Mouse (Mus musculus): ENCODE results near the gene Rundc1. TPM values are rescaled to one million over a fixed set of nuclear protein-coding genes. Genes with fewer than 3 reads are reported as not detected.
"Not testable (repeated sequence)": the region's sequence is repeated elsewhere in the genome, so short reads cannot be mapped to it uniquely, and the experiment has no call there.

The Rundc1 gene
- total RNA-seq (2021) = 1 to 10 TPM; 6.4 to 7.2 TPM
- long read RNA-seq, experiment 1, transcript Rundc1-201 (5 exons, 3,223 nt) = major isoform, 7 of 15 reads
- long read RNA-seq, experiment 1, partial matches to known transcripts = 0 of 15 reads
- long read RNA-seq, experiment 1, other reads (novel, unspliced or antisense) = 8 of 15 reads
- long read RNA-seq, experiment 2, transcript Rundc1-201 (5 exons, 3,223 nt) = major isoform, 13 of 23 reads
- long read RNA-seq, experiment 2, partial matches to known transcripts = 0 of 23 reads
- long read RNA-seq, experiment 2, other reads (novel, unspliced or antisense) = 10 of 23 reads

- DNase-seq = peak; percentile 99
- intact Hi-C loops (cut with DNase I; ENCODE audit: low total_unique reads) = no loop called here
Measured at GRCm38 (mm10) chr11:101424925-101425813, at the start of gene Rundc1, which contains the start of gene Ptges3l. Rundc1 (plus strand) TSS chr11:101425085. Ptges3l (minus strand) TSS chr11:101425333.

- DNase-seq; intact Hi-C loops (cut with DNase I; ENCODE audit: low total_unique reads): not testable (repeated sequence)
Measured at GRCm38 (mm10) chr11:101378196-101378595, 46.7 kb upstream of the Rundc1 start.

- no peak for DNase-seq
- intact Hi-C loops (cut with DNase I; ENCODE audit: low total_unique reads) = no loop called here
Measured at GRCm38 (mm10) chr11:101378926-101379325, 46.0 kb upstream of the Rundc1 start.

GRCm38 (mm10) chr11:101381817-101382216 lies 43.1 kb upstream of the Rundc1 start:
- no peak for DNase-seq
- intact Hi-C loops (cut with DNase I; ENCODE audit: low total_unique reads) = no loop called here

- DNase-seq = peak; percentile 75
Measured at GRCm38 (mm10) chr11:101395110-101395509, 29.8 kb upstream of the Rundc1 start.

GRCm38 (mm10) chr11:101415306-101415705 lies 9.6 kb upstream of the Rundc1 start:
- intact Hi-C loops (cut with DNase I; ENCODE audit: low total_unique reads) = no loop called here
- no peak for DNase-seq

More at GRCm38 (mm10) chr11:101395110-101395509, 29.8 kb upstream of the Rundc1 start:
- intact Hi-C loops (cut with DNase I; ENCODE audit: low total_unique reads) = loop anchor here (2.0 to 10.0 kb wide), 2 partner anchors 72 to 180 kb away; no protein-coding TSS in a partner anchor

GRCm38 (mm10) chr11:101416433-101417100 lies 8.3 kb upstream of the Rundc1 start:
- intact Hi-C loops (cut with DNase I; ENCODE audit: low total_unique reads) = no loop called here
- DNase-seq = no peak

GRCm38 (mm10) chr11:101417101-101417855 lies 7.6 kb upstream of the Rundc1 start, which contains the start of gene Aarsd1:
Aarsd1 (minus strand) TSS chr11:101417615.
- intact Hi-C loops (cut with DNase I; ENCODE audit: low total_unique reads) = no loop called here

GRCm38 (mm10) chr11:101418991-101419390 lies 5.9 kb upstream of the Rundc1 start:
- intact Hi-C loops (cut with DNase I; ENCODE audit: low total_unique reads) = no loop called here
- no peak for DNase-seq

More at GRCm38 (mm10) chr11:101417101-101417855, 7.6 kb upstream of the Rundc1 start, which contains the start of gene Aarsd1:
- DNase-seq = peak; percentile 88

- DNase-seq = no peak
- intact Hi-C loops (cut with DNase I; ENCODE audit: low total_unique reads) = no loop called here
Measured at GRCm38 (mm10) chr11:101419610-101420009, 5.3 kb upstream of the Rundc1 start.

- intact Hi-C loops (cut with DNase I; ENCODE audit: low total_unique reads) = no loop called here
- no peak for DNase-seq
Measured at GRCm38 (mm10) chr11:101420148-101420547, 4.7 kb upstream of the Rundc1 start.

GRCm38 (mm10) chr11:101424105-101424851 lies 607 bp upstream of the Rundc1 start, which contains the start of gene Gm27029:
Gm27029 (minus strand) TSS chr11:101424796.
- peak; percentile 19 for DNase-seq
- intact Hi-C loops (cut with DNase I; ENCODE audit: low total_unique reads) = no loop called here

GRCm38 (mm10) chr11:101426165-101426564 lies 1.3 kb downstream of the Rundc1 start:
- no peak for DNase-seq
- intact Hi-C loops (cut with DNase I; ENCODE audit: low total_unique reads) = no loop called here

GRCm38 (mm10) chr11:101431327-101431726 lies 6.4 kb downstream of the Rundc1 start:
- intact Hi-C loops (cut with DNase I; ENCODE audit: low total_unique reads) = no loop called here
- no peak for DNase-seq

GRCm38 (mm10) chr11:101433396-101433795 lies 8.5 kb downstream of the Rundc1 start:
- DNase-seq = no peak
- intact Hi-C loops (cut with DNase I; ENCODE audit: low total_unique reads) = no loop called here

- intact Hi-C loops (cut with DNase I; ENCODE audit: low total_unique reads) = no loop called here
- no peak for DNase-seq
Measured at GRCm38 (mm10) chr11:101435831-101436230, 10.9 kb downstream of the Rundc1 start.

- no peak for DNase-seq
- intact Hi-C loops (cut with DNase I; ENCODE audit: low total_unique reads) = no loop called here
Measured at GRCm38 (mm10) chr11:101436916-101437315, 12.0 kb downstream of the Rundc1 start.

GRCm38 (mm10) chr11:101438006-101438405 lies 13.1 kb downstream of the Rundc1 start:
- DNase-seq = not testable (repeated sequence)

More at GRCm38 (mm10) chr11:101438006-101438405, 13.1 kb downstream of the Rundc1 start:
- intact Hi-C loops (cut with DNase I; ENCODE audit: low total_unique reads) = not testable (repeated sequence)

All from gastrocnemius, postnatal 14 days (tissue).